Mouse (Mus musculus): ENCODE data around the gene Col4a4.

Gene Col4a4

GRCm38 (mm10) chr1:82415641-82416040 is 171.0 kb downstream of the Col4a4 start:
- no peak for DNase-seq (ENCODE audit: low read depth, low spot score)

DNA sequence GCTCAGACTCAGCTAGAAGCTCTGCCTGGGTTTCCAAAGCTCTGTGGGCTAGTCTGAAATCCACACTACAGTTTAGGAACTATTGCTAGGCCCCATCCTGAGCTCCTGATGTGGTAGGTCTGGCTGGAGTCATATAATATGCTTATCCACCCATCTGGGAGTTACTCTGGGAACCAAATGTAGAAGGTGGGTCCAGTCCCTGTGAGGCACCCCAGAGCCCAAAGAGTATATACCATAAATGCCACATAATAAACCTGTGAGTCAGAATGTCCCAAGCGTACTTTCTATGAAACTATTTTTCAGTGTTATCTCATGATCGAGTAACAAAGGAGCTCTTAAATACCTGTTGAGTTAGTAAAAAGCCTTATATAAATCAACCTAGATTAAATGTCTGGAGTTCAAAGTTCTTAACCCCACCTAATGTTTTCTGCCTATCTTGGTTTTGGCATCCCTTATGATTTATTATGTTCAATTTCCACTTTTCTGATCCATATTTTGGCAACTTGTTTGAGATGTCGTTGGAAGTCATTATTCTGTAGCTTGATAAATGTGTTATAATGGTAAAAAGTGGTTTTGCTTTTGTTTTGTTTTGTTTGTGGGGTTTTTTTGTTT is 172.1 kb downstream of the Col4a4 start:
- DNase-seq (ENCODE audit: low read depth, low spot score), result no peak

DNA sequence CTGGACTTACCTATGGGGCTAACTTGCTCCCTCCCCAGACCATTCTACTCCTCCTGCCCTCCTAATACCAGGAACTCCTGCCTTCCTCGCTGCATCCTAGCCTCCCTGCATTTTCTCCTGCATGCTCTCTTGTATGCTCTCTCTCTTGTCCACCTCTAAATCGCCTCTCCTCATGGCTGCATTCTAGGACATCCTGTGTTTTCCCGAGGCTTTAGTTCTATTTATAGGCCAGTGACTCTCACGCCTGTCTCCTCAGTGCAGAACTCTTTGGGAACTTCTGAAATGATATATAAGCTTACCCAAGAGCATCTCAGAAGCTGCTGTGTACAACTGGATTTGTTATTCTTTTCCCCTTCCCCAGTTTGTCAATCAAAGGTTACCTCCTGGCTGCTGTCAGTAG is 174.6 kb downstream of the Col4a4 start:
- no peak for DNase-seq (ENCODE audit: low read depth, low spot score)

GRCm38 (mm10) chr1:82411521-82411920 is 175.1 kb downstream of the Col4a4 start:
- DNase-seq (ENCODE audit: low read depth, low spot score), result no peak

GRCm38 (mm10) chr1:82410548-82410947 is 176.1 kb downstream of the Col4a4 start:
- DNase-seq (ENCODE audit: low read depth, low spot score), result no peak

DNA sequence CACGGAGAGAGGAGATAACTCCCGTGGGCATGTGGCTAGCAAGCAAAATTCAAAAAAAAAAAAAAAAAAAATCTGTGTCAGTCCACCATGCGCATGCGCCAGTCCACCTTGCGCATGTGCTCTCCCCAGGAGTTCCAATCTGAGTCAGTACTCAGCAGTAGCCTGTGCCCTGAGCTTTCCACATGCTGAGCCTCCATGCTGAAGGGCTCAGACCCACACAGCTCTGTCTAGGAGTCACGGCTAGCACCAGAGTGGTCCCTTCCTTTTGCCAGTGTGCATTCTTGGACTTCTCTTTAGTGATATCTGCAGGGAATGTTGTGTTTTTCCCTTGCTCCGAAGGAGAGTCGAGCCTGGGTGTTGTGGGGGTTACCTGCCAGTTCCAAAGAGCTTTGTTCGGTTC is 177.4 kb downstream of the Col4a4 start:
- no peak for DNase-seq (ENCODE audit: low read depth, low spot score)

DNA sequence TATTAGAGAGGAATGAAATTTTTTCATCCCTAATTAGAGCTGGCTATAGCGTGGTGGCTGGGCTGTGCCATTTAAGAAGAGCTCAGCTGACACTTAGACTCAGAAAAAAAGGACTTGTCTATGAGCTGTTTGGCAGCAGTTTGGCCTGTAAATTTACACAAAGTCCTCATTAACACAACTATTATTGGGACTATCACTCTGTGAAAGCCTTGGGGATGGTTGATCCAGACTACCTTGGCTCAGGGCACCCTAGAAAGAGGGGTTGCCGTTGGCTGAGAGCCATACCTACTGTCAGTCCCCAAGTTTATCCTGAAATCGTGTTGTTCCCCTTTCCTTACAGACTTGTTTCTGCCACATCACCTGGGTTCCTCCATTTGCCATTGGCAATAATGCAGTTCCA is 178.9 kb downstream of the Col4a4 start:
- no peak for DNase-seq (ENCODE audit: low read depth, low spot score)
